Mouse (Mus musculus): ENCODE results near the gene Ccrl2. TPM values are rescaled to one million over a fixed set of nuclear protein-coding genes. Genes with fewer than 3 reads are reported as not detected.

Ccrl2 gene
- polyA plus RNA-seq (2021): 0.45 TPM

- CTCF ChIA-PET: interaction anchor here (1.0 to 1.3 kb wide), 2 partner anchors 15 to 134 kb away, joined by 3 to 4 read pairs; no protein-coding TSS in a partner anchor
- in situ Hi-C loops (cut with MboI; ENCODE audit: low pct_unique_long_range_greater_than_20kb): loop anchor here (5.0 kb wide), 1 partner anchor 140 kb away; the partner anchor contains the start of gene Fam240a
- ATAC-seq (no peak), DNase-seq (ENCODE audit: low read depth, low spot score) (no peak)
- POLR2A ChIA-PET: interaction anchor here (0.6 kb wide), 1 partner anchor 173 kb away, joined by 5 read pairs; no protein-coding TSS in a partner anchor
- TF ChIP-seq CTCF (IDR thresholded peaks at IDR 0.05): no peak
- H3K27me3 ChIP-seq: no peaks in the 10 kb centered on the region
These were observed at the start of gene Ccrl2 for GRCm38 (mm10) chr9:111056798-111057543. Gene Ccrl2 (minus strand): TSS chr9:111057519.

GRCm38 (mm10) chr9:111103893-111104292, 46.6 kb upstream of the Ccrl2 start:
- CTCF ChIA-PET: no interaction called here
- in situ Hi-C loops (cut with MboI; ENCODE audit: low pct_unique_long_range_greater_than_20kb): no loop called here
- H3K27me3 ChIP-seq: no peaks in the 10 kb centered on the region
- no peak for TF ChIP-seq CTCF (IDR thresholded peaks at IDR 0.05)
- POLR2A ChIA-PET: no interaction called here
- DNase-seq (ENCODE audit: low read depth, low spot score): no peak
- no peak for ATAC-seq

GRCm38 (mm10) chr9:111103293-111103692, 46.0 kb upstream of the Ccrl2 start:
- in situ Hi-C loops (cut with MboI; ENCODE audit: low pct_unique_long_range_greater_than_20kb): no loop called here
- ATAC-seq (no peak), DNase-seq (ENCODE audit: low read depth, low spot score) (no peak)
- POLR2A ChIA-PET: no interaction called here
- CTCF ChIA-PET: no interaction called here
- no peaks in the 10 kb centered on the region for H3K27me3 ChIP-seq
- TF ChIP-seq CTCF (IDR thresholded peaks at IDR 0.05): no peak

GRCm38 (mm10) chr9:111100406-111100805, 43.1 kb upstream of the Ccrl2 start:
- no peaks in the 10 kb centered on the region for H3K27me3 ChIP-seq
- ChIA-PET CTCF (no interaction called here), POLR2A (no interaction called here)
- DNase-seq (ENCODE audit: low read depth, low spot score) (no peak), ATAC-seq (no peak)
- in situ Hi-C loops (cut with MboI; ENCODE audit: low pct_unique_long_range_greater_than_20kb): no loop called here
- TF ChIP-seq CTCF (IDR thresholded peaks at IDR 0.05): no peak

- ATAC-seq (no peak), DNase-seq (ENCODE audit: low read depth, low spot score) (no peak)
- in situ Hi-C loops (cut with MboI; ENCODE audit: low pct_unique_long_range_greater_than_20kb): loop anchor here (10.0 kb wide), 1 partner anchor 107 kb away; no protein-coding TSS in a partner anchor
- no peak for TF ChIP-seq CTCF (IDR thresholded peaks at IDR 0.05)
- ChIA-PET POLR2A (no interaction called here), CTCF (no interaction called here)
- H3K27me3 ChIP-seq: no peaks in the 10 kb centered on the region
These were observed 40.2 kb upstream of the Ccrl2 start for GRCm38 (mm10) chr9:111097543-111097942.

- in situ Hi-C loops (cut with MboI; ENCODE audit: low pct_unique_long_range_greater_than_20kb): loop anchor here (10.0 kb wide), 1 partner anchor 108 kb away; no protein-coding TSS in a partner anchor
- ChIA-PET POLR2A (no interaction called here), CTCF (interaction anchor here (3.4 kb wide), 1 partner anchor 193 kb away, joined by 9 read pairs; no protein-coding TSS in a partner anchor)
- H3K27me3 ChIP-seq: no peaks in the 10 kb centered on the region
- no peak for TF ChIP-seq CTCF (IDR thresholded peaks at IDR 0.05)
- DNase-seq (ENCODE audit: low read depth, low spot score) (no peak), ATAC-seq (no peak)
These were observed 39.4 kb upstream of the Ccrl2 start for GRCm38 (mm10) chr9:111096419-111097326.

- no peaks in the 10 kb centered on the region for H3K27me3 ChIP-seq
- in situ Hi-C loops (cut with MboI; ENCODE audit: low pct_unique_long_range_greater_than_20kb): loop anchor here (10.0 kb wide), 1 partner anchor 109 kb away; no protein-coding TSS in a partner anchor
- POLR2A ChIA-PET: interaction anchor here (0.7 to 1.0 kb wide), 2 partner anchors 12 to 72 kb away, joined by 3 to 4 read pairs; no protein-coding TSS in a partner anchor
- TF ChIP-seq CTCF (IDR thresholded peaks at IDR 0.05): no peak
- ATAC-seq: no peak
- no peak for DNase-seq (ENCODE audit: low read depth, low spot score)
- CTCF ChIA-PET: interaction anchor here (3.4 kb wide), 1 partner anchor 194 kb away, joined by 9 read pairs; no protein-coding TSS in a partner anchor
These were observed 38.4 kb upstream of the Ccrl2 start for GRCm38 (mm10) chr9:111095710-111096109.

- ATAC-seq: peak; percentile 58
- CTCF ChIA-PET: interaction anchor here (1.6 to 3.4 kb wide), 4 partner anchors 61 to 195 kb away, joined by 3 to 9 read pairs (median 4); no protein-coding TSS in a partner anchor
- TF ChIP-seq CTCF (IDR thresholded peaks at IDR 0.05): no peak
These were observed 37.3 kb upstream of the Ccrl2 start for GRCm38 (mm10) chr9:111094626-111095025.

GRCm38 (mm10) chr9:111093094-111093493, 35.8 kb upstream of the Ccrl2 start:
- TF ChIP-seq CTCF (IDR thresholded peaks at IDR 0.05): peak; percentile 87
- no peak for DNase-seq (ENCODE audit: low read depth, low spot score)
- no peaks in the 10 kb centered on the region for H3K27me3 ChIP-seq
- ChIA-PET CTCF (interaction anchor here (0.7 to 3.4 kb wide), 18 partner anchors 13 to 197 kb away, joined by 3 to 9 read pairs (median 4); no protein-coding TSS in a partner anchor), POLR2A (no interaction called here)
- in situ Hi-C loops (cut with MboI; ENCODE audit: low pct_unique_long_range_greater_than_20kb): loop anchor here (5.0 to 10.0 kb wide), 2 partner anchors 112 to 149 kb away; no protein-coding TSS in a partner anchor
- ATAC-seq: no peak

More at GRCm38 (mm10) chr9:111094626-111095025, 37.3 kb upstream of the Ccrl2 start:
- H3K27me3 ChIP-seq: no peaks in the 10 kb centered on the region
- in situ Hi-C loops (cut with MboI; ENCODE audit: low pct_unique_long_range_greater_than_20kb): loop anchor here (5.0 to 10.0 kb wide), 2 partner anchors 110 to 148 kb away; no protein-coding TSS in a partner anchor
- POLR2A ChIA-PET: no interaction called here
- DNase-seq (ENCODE audit: low read depth, low spot score): no peak

GRCm38 (mm10) chr9:111092657-111093056, 35.3 kb upstream of the Ccrl2 start:
- no peaks in the 10 kb centered on the region for H3K27me3 ChIP-seq
- ATAC-seq (no peak), DNase-seq (ENCODE audit: low read depth, low spot score) (no peak)
- ChIA-PET POLR2A (interaction anchor here (0.5 kb wide), 1 partner anchor 314 kb away, joined by 4 read pairs; no protein-coding TSS in a partner anchor), CTCF (interaction anchor here (1.0 to 1.6 kb wide), 11 partner anchors 13 to 157 kb away, joined by 3 to 4 read pairs (median 3); no protein-coding TSS in a partner anchor)
- in situ Hi-C loops (cut with MboI; ENCODE audit: low pct_unique_long_range_greater_than_20kb): loop anchor here (5.0 to 10.0 kb wide), 2 partner anchors 112 to 150 kb away; no protein-coding TSS in a partner anchor
- no peak for TF ChIP-seq CTCF (IDR thresholded peaks at IDR 0.05)

Data from Patski (cell line).